Mouse (Mus musculus) liver, postnatal 0 days (tissue): ENCODE measurements around the gene Tmem86a.

Experiments
- CTCF ChIP-seq: sonication (generic); IDR thresholded peaks from 2 replicates; pipeline ENCODE4 v1.5.1; 2016; ENCODE audit warnings: antibody characterized with exemption, low read depth
- EP300 ChIP-seq: IDR thresholded peaks from 2 replicates; pipeline ENCODE4 v1.6.1; 2016; ENCODE audit warnings: antibody characterized with exemption, low read depth, mild to moderate bottlenecking

DNA sequence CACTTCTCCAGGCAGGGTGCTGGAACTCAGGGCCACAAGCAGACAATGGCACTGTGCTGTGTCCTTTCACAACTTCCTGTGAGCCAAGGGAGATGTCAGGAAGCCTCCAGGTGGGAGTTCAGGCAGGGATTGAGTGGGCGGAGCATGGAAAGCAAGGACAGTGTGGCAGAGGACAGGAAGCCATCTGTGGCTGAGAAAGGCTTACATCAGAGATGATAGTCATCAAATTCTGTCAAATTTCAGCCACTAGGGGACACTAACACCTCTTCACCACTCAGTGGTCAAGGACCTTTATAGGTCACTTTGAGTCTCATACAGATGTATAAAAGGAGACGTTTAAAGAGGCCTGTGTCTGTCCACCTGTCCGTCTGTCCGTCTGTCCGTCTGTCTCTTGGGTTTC, 22.1 kb downstream of the Tmem86a start:
- TF ChIP-seq CTCF (peak; percentile 60), EP300 (no peak)
